Mouse (Mus musculus) thymus, postnatal 10 days (tissue): Measurements from ENCODE around the gene Spred3.
"Not testable (repeated sequence)": the region's sequence is repeated elsewhere in the genome, so short reads cannot be mapped to it uniquely, and the experiment has no call there.

Experiments used
- DNase-seq, 2 experiments: peaks; one replicate each; pipeline ENCODE4 v3.0.0; 2021; ENCODE audit warnings: low spot score in 2 of 2

Spred3 gene

GRCm38 (mm10) chr7:29170066-29170754, at the start of gene Spred3, which contains the start of gene Ggn:
Gene Spred3 (minus strand): TSS chr7:29170411.
Gene Ggn (plus strand): TSS chr7:29170210.
- no peak for DNase-seq

GRCm38 (mm10) chr7:29214846-29215245, 44.6 kb upstream of the Spred3 start:
- no peak for DNase-seq

- DNase-seq, result no peak
Observed at GRCm38 (mm10) chr7:29214236-29214635, 44.0 kb upstream of the Spred3 start.

GRCm38 (mm10) chr7:29213675-29214082, 43.5 kb upstream of the Spred3 start, which contains the start of gene Catsperg1:
Gene Catsperg1 (minus strand): TSS chr7:29214035.
- DNase-seq, result no peak

- DNase-seq, result not testable (repeated sequence)
Observed at GRCm38 (mm10) chr7:29212775-29213560, 42.8 kb upstream of the Spred3 start.

- DNase-seq, result no peak
Observed at GRCm38 (mm10) chr7:29212199-29212765, 42.1 kb upstream of the Spred3 start.

GRCm38 (mm10) chr7:29211415-29212198, 41.4 kb upstream of the Spred3 start:
- DNase-seq, result peak; percentile 74 to 80

- not testable (repeated sequence) for DNase-seq
Observed at GRCm38 (mm10) chr7:29211013-29211412, 40.8 kb upstream of the Spred3 start.

- no peak for DNase-seq
Observed at GRCm38 (mm10) chr7:29202577-29202976, 32.4 kb upstream of the Spred3 start.

- not testable (repeated sequence) for DNase-seq
Observed at GRCm38 (mm10) chr7:29194230-29194629, 24.0 kb upstream of the Spred3 start.

- not testable (repeated sequence) for DNase-seq
Observed at GRCm38 (mm10) chr7:29181323-29181722, 11.1 kb upstream of the Spred3 start.

- DNase-seq, result no peak
Observed at GRCm38 (mm10) chr7:29180854-29181236, 10.6 kb upstream of the Spred3 start.

- DNase-seq, result peak; percentile 95
Observed at GRCm38 (mm10) chr7:29180077-29180853, 10.1 kb upstream of the Spred3 start, which contains the start of gene Psmd8. Gene Psmd8 (minus strand): TSS chr7:29180701.

- DNase-seq, result no peak
Observed at GRCm38 (mm10) chr7:29179323-29179722, 9.1 kb upstream of the Spred3 start.

GRCm38 (mm10) chr7:29178106-29178505, 7.9 kb upstream of the Spred3 start:
- peak in 1 of 2 experiments; percentile 28 for DNase-seq

- no peak for DNase-seq
Observed at GRCm38 (mm10) chr7:29172390-29173016, 2.3 kb upstream of the Spred3 start.

GRCm38 (mm10) chr7:29171562-29172097, 1.4 kb upstream of the Spred3 start:
- no peak for DNase-seq

- no peak for DNase-seq
Observed at GRCm38 (mm10) chr7:29170755-29171561, 747 bp upstream of the Spred3 start.
